Mouse (Mus musculus) embryo, embryonic 10 days (tissue): ENCODE measurements around the gene Immp2l.
"Not testable (repeated sequence)": the region's sequence is repeated elsewhere in the genome, so short reads cannot be mapped to it uniquely, and the experiment has no call there.

Source experiments
- DNase-seq: peaks from one replicate; pipeline ENCODE4 v3.0.0-alpha.2; 2015; ENCODE audit warnings: low spot score

Gene Immp2l

DNA sequence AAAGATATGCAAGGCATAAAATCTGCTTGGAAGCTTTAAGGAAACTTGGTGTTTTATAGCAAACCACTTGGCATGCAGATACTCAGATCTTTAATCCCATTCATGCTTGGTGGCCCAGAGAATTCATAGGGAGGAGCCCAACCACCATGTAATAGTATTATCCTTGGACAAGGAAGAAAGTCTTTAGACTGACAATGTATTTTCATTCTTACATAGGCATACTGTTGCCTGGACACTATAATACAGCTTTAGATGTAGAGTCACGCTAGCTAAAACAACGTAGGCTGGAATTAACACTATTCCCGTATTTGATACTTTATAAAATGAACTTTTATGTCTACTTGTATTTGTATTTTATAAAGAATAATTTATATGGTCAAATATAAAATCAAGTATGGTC, 665.9 kb downstream of the Immp2l start:
- no peak for DNase-seq

DNA sequence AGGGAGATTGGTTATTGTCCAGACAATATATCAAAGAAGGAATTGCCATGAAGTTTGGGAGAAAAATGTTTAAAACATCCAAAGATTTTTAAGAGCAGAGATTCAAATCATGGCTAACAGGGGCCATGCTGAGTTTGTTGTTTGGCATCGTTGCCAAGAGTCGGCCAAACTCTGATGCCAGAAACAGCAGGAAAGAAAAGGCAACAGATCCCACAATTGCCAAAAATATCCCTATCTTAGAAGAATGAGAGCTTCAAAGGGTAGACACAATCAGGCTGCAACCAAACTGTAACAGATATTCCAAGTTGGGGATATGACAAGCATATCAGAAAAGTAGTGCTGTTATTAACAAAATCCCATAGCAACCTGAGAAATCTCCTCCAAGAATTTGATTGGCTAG, 686.7 kb downstream of the Immp2l start:
- DNase-seq = no peak

DNA sequence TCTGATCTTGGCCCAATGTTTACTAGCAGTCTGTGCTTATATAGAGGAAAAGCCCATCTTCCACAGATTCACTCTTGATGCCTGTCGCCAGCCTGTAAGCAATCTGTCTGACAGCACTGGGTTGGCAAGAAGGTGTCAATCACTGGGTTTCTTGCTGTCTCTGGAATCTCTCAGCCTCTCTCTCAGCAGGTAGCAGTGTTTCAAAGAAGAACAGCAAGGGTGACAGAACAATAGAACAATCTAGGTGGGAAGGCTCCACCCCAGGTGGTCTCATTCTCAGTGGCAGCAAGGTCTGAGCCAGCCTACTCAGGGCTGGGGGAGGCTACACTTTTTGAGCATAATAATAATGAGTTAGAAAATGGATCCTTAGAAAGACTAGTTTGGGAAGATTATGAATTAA, 693.1 kb downstream of the Immp2l start:
- DNase-seq = no peak

DNA sequence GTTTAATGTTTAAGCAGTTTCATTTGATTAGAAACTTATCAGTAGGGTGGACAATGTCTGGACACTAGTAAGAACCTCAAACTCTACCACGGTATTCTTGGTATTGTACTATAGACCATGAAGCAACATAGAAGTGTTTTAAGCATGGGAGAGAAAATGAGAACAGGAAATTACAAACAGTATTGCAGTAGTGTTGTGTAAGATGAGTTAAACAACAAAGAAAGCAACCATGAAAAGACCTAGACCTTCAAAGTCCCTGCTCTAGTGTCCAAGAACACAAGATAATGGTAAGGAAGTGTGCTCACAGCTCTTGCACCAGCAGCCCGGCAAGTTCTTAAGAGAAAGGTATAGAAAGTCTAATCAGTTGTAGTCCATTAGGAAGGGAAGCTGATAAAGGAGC, 700.7 kb downstream of the Immp2l start:
- DNase-seq = no peak

DNA sequence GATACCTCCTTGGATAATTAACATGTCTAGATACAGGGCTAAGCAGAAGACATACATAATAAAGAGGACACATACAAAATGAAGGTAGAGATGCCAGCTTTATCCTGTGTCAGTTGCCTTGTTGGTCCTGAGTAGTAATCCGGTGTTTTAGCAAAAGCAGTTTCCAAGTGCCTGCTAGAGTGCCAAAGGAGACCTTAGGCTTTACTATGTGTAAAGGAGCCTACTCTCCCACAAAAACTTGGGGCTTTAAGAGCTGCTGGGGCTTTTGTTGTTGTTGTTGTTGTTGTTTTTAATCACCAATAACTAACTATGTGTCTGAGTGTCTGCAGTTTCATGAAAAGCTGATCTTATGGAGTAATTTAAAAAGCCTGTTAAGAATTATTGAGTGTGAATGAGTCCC, 702.8 kb downstream of the Immp2l start:
- no peak for DNase-seq

DNA sequence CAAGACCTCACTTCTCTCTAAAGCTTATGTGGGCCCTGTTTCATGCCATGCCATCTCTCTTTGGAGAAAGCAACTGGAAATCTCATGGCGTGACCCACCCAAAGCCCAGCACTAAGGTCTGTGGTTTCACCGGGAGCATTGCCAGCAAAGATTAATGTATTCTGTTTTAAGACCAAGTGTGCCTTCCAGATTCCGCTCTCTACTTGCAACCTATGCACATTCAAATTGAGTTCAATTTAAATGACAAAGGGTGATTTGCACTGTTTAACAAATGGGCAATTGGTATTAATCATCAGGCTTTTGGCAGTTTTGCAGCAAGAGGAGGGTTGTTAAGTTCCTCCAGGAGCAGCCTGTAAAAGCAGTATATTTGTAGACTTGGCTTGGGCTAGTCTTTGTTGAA, 703.3 kb downstream of the Immp2l start:
- no peak for DNase-seq

DNA sequence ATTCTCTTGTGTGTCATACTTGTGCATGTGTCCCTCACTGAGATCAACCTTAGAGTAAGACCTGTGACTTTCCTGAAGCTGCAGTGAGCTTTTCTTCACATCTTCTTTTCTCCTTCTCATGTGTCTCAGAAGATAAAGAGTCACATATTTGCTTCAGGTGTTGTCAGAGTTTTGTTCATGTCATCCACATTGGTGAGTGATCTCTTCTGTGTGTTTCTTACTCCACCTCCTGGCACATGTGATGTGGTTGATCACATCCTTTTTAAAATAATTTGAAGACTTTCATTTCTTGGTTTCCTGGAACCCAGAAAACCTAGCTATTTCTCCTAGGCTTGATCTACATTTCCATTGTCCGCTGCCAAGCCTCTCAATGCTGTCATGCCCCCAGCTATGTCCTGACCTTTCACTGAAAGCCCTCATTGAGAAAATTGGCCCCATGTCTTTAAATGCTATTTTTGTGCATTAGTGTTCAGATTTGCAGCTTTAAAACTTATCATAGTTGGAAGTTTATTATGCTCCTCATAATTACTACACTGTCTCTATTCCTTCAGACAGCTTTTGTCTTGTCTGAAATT, 704.0 kb downstream of the Immp2l start:
- no peak for DNase-seq

DNA sequence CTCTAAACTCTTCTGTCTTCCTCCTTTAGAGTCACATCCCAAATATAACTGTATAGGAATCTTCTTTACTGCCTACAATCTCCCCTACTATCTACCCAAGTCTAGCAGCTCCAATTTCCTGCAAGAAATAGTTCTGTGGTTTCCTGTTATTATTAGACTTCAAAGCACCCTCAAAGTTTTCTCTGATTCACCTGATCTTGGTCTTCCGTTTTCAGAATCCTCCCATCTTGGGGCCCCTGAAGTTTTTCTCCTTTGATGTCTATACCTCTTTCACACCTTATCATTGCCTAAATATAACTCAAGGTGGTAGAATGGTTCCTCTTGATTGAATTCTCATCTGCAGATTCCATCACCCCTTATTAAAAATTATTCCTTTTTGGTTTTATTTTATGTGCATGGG, 704.6 kb downstream of the Immp2l start:
- DNase-seq = no peak

DNA sequence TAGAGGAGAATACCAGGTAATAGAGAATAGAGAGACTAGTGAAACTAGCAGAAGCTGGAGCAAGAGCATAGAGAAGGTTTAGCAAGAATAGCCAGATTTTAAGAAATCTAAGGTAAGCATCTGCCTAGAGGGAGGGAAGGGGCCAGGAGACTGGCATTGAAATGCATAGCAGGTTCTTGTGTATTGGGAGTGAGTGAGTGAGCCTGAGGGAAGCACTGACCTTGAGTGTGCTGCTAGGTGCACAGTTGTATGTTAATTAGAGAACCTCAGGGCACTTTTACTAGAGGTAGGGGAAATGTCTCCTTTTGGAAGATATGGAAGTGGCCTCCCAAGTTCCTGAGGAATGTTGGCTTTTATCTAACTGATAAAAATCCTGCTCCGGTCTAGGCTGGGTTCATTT, 705.9 kb downstream of the Immp2l start:
- no peak for DNase-seq

DNA sequence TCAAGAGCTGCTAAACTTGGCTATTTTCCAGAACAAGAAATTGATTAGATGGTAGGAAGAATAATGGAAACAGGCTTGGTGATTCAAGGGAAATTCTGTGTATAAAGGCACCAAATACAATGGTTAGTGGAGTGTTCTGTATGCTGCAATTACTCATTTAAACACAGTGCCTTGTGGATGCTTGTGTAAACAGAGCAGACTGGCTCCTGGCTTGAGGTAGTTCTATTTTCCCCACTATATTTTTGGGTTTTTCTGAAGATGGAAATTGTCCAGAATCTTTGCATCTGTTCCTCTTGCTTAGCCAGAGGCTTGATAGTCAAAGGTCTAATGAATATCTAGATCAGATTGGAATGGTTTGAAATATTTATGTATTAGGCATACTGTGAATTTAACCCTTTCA, 709.3 kb downstream of the Immp2l start:
- DNase-seq = no peak

DNA sequence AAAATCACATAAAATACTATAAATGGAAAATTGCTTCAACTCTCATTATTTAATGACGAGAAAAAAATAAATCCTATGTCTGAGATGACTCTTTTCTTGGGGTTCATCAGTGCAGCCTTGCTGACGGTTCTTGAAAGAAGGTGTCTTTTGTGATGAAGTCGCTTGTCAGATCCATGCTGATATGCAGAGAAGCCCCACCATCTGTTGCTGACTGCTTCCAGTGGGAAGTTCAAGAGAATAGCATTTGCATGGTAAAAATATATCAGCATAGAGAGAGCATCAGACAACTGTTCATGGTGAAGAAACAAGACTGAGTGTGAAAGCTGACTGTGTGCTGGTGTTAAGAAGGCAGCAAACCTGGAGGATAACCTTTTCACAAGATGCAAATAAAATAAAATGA, 719.0 kb downstream of the Immp2l start:
- no peak for DNase-seq

DNA sequence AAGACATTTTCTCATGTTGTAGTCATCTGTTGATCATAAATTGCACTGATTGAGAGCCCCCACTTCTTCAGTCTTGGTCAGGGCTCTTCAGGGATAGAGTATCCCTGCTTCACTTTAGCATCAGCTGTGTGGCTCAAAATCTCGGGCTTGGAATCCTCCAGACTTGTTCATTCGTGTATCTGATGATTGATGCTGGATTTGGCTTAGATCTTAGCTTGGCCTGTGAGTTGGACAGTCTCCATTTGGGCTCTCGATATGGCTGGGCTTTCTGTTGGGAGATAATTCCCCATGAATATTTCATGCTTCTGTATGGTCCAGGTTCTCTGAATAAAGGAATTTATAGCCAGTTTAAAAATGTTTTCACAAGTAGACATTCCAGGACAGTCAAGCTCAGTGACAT, 739.5 kb downstream of the Immp2l start:
- DNase-seq = no peak

DNA sequence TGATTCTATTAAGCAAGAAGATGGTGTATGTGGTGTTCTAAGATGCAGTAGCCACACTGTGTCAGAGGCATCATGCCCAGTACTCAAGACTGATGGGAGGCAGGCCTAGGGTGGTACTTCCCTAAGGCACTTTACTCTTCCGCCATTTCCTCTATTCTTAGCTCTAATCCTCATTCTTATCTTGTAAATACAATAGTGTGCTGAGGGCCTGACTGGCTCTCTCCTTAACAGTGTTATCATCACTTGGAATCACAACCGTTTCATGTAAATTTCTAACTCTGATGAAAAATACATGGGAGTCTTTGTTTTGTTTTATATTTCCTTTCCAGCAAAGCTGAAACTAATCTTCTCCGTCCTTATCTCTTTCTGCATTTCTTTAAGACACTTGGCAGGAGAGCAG, 750.1 kb downstream of the Immp2l start:
- no peak for DNase-seq

DNA sequence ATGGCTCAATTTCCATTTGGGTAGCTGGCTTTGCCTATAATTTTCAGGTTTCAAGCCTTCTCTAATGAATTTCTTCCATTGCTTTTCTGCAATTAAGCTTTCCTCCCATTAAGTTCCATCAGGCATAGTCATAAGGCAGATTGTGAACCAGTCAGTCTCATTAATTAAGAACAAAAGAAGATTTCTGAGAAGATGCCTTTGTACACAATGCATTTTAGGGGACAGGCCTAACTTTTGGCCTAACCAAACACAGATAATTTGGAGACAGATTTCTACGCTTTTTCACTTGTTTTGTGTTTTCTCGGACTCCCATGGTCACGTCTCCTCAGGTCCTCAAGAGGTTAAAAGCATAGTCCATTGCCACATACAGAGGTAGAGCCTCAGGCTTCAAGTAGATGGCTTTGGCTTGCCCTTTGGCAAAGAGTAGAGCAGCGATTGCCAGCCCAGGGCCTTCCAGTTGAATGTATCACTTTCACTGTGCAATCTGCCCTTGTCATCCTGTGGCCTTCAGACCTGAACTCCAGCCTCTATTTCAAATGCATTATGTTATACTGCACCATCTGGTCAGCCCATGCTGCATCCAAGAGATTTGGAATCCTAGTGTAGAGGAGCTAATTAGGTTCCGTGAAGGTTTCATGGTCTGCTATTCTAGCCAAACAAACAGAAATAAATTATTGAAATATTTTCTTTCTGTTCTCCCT, 750.9 kb downstream of the Immp2l start:
- no peak for DNase-seq

DNA sequence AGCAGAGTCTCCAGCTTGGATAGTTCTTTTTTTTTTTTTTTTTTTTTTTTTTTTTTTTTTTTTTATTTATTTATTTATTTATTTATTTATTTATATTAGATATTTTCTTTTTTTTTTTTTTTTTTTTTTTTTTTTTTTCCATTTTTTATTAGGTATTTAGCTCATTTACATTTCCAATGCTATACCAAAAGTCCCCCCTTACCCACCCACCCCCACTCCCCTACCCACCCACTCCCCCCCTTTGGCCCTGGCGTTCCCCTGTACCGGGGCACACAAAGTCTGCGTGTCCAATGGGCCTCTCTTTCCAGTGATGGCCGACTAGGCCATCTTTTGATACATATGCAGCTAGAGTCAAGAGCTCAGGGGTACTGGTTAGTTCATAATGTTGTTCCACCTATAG, 753.9 kb downstream of the Immp2l start:
- not testable (repeated sequence) for DNase-seq

DNA sequence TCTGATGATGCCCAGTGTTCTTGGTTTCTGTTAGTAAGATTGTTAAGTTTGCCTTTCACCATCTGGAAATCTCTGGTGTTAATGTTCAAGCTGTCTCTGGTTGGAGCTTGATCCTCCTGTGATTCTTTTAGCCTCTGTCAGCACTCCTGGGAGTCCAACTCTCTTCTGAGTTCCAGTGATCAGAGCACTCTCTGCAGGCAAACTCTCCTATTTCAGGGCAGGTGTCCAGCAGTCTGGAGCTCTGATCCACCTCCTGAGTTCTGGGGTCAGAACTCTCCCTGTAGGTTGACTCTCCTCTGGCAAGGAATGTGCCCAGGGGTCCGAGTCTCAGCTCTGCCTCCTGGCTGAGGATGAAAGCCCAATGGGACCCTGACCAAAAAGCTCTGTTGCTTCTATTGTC, 769.8 kb downstream of the Immp2l start:
- DNase-seq = not testable (repeated sequence)

DNA sequence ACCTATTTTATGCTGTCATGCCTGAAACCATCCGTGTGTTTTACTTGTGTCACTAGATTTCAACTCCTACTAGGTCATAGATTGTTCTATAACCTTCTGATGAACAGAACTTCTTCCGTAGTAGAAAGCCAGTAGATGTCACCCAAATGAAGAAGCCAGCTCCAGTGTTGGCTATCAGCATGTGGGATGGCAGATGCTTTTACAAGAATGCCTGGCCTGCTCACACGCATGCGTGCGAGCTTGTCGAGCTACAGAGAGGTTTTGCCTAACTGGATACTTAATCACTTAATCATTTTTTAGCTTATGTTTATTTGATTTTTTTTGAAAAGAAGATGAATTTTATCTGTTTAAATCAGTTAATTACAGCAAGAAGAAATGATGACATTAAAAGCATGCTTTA, 805.6 kb downstream of the Immp2l start:
- DNase-seq = no peak

DNA sequence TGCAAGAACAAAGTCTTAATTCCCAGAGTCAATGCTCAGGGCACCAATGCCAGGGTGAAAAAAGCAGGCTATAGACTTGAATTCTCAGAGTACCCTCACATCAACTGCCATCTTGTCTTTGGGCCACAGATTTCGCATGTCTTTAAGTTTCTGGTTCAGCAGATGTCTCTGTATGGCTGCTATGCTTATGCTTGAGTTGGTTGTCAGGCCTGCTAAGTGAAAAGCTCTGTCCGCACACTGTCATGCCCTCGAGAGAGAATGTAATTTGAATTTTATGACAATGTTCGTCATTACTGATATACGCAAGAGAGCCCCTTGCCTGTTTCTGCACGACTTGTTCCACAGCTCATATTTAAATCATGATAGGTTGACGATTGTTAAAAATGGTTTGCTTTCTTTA, 807.8 kb downstream of the Immp2l start:
- no peak for DNase-seq

DNA sequence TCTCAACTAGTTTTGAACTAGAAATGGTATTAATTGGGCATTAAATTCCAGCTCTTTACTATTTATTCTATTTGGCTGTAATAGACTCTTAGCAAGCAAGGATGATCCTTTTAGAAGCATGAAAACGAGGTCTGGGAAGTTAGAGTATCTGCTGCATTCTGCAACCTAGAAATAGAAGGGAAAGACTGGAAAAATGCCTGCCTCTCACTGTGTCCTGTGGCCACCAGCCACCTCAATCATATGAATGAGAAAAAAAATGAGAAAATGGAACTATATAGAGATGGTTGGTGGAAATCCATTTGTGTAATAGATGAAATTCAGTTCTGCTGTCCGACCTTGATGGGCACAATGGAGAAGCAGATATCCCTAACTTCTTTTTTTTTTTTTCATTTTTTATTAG, 810.8 kb downstream of the Immp2l start:
- DNase-seq = no peak

DNA sequence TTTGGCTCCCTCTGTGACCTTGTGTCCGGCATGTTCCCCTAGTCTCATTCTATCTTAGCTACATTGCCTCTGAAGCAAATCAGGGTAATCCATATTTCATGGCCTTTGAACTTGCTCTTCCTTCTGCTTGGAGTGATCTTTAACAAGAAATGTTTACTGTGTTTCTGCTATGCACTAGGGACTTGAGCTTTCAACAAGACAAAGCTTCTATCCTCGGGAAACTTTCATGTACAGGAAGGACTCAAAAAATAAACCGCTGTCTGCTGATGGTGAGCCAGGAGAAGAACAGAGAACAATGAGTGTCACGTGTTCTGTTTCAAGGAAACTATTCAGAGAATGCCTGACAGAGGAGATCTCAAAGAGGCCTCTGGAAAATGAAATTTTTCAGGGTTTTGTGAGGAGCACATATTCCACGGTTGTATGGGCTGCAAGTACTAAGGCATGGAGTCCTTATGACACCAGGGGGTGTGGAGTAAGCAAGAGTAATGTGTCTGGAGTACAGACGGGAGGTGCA, 814.5 kb downstream of the Immp2l start:
- no peak for DNase-seq

DNA sequence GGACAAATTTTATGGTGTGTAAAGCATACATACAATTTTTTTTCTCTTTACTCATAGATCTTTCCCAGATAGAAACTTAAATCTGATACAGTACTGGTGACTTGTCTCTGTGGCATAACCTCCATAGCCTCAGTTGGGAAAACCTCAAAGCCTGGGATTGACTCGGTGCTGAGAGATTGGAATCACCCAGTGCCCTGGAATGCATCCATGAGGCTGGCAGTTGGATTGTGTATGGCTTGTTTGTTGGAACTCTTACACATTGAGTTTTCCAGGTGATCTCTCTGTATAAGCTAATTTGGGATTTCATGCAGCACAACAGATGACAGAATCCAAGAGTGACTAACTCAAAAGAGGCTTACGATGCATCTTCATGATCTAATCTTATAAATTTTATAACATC, 815.4 kb downstream of the Immp2l start:
- DNase-seq = no peak

DNA sequence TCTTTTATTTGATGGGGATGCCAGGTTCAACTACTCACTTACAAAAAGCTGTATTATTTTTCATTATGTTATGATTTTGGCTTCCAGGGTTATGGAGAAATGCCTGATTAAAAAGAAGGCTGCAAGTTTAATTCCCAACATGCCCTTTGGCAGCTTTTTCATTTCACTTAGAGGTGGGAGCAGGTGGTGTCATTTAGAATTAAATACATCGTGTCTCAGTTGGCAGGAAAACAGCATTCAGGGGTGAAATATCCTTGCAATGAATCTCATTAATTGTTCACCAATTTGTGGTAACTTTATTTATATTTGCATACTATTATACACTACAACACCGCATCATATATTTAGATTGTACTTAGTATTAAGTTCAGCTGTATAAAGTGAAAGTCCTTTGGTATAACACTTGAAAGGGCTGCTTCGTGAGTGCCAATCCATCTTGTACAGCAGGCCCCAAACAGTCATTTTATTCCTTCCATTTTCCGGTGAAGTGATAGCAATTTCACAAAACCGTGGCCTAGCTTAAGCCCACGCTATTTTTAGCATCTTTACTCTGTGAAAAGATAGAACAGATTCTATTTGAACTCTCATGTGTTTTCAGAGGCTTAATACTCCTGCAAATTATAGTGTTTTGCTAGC, 818.9 kb downstream of the Immp2l start:
- DNase-seq = no peak

DNA sequence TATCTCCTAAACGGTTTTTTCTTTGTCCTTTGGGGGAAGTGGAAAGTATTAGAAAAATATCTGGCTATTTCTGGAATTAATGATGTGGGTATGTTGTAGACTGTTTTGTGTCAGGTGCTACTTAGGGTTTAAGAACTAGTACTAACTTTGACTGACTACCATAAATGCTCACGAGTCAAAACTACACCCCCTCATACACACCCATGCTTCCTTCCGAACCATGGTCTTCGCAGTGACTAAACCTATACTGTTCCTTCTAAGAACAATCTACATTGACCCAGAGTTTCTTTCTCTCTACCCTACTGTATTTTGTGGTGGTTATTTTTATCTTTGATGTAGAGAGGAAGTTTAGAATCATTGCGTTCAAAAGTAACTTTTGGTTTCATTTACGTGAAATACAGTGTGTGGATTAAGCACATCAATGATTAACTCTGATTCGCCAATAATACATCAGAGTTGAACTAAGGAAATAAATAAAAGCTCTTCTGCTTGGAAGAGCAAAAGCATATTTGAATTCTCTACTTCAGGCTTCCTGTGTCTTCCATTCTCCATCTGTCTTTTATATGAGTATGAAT, 828.1 kb downstream of the Immp2l start:
- no peak for DNase-seq
